Mouse (Mus musculus) T-helper 1 cell (primary cell): ENCODE results near the gene Scd1.

Experiments used
- in situ Hi-C: fragments of 300-600 bp; cut with MboI, MseI; formaldehyde crosslinking; loops from one replicate; pipeline ENCODE4 v1.15.1; 2025; ENCODE audit warnings: high pct_unique_total_duplicates

Gene Scd1

DNA sequence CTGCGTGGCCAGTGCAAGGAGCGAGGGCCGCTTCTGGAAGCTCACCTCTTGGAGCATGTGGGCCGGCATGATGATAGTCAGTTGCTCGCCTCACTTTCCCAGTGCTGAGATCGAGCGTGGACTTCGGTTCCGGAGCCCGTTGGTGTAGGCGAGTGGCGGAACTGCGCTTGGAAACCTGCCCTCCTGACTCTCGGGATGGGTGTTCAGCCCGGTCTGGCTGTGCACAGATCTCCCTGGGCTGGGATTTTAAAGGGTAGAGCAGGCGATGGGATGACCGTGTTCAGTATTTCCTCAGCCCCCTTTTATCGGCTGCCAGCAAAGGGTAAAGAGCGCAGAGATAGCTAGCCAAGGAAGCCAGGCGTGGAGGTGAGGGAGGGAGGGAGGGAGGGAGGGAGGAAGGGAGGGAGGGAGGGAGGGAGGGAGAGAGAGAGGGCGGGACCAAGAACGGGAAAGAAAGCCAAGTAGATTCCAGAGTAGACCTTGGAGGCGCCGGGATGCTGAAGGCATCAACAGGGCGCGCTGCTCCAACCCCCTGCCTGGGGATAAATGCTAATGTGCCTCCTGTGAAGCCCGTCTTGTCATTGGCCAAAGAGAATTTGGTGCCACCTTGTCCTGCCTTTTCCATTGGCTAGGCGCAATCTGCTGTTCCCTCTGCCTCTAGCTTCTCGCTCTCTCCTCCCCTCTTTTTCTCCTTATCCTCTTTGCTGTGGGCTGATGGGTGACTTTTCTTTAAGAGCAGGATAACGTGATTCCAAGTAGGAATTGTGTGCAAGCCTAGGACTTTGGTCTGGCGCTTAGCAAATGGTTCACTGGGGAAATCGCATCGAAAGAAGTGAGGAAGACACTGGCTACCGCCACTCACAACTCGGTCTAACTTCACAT is at the start of gene Scd1:
Gene Scd1, minus strand, starts transcription at position 539 of the 882 bp plus-strand sequence.
- in situ Hi-C loops, result no loop called here

- in situ Hi-C loops, result no loop called here
Observed at GRCm38 (mm10) chr19:44455356-44455755, 47.7 kb upstream of the Scd1 start.

- in situ Hi-C loops, result loop anchor here (5.0 kb wide), 1 partner anchor 1022 kb away; no protein-coding TSS in a partner anchor
Observed at GRCm38 (mm10) chr19:44454862-44455261, 47.2 kb upstream of the Scd1 start.

- in situ Hi-C loops, result no loop called here
Observed at GRCm38 (mm10) chr19:44447927-44448326, 40.2 kb upstream of the Scd1 start.

GRCm38 (mm10) chr19:44445755-44446154 is 38.1 kb upstream of the Scd1 start:
- in situ Hi-C loops, result no loop called here

GRCm38 (mm10) chr19:44439302-44439701 is 31.6 kb upstream of the Scd1 start:
- in situ Hi-C loops, result no loop called here

- in situ Hi-C loops, result no loop called here
Observed at GRCm38 (mm10) chr19:44437975-44438374, 30.3 kb upstream of the Scd1 start.

- in situ Hi-C loops, result no loop called here
Observed at GRCm38 (mm10) chr19:44432084-44432483, 24.4 kb upstream of the Scd1 start.

GRCm38 (mm10) chr19:44427721-44428120 is 20.0 kb upstream of the Scd1 start:
- in situ Hi-C loops, result no loop called here

- in situ Hi-C loops, result no loop called here
Observed at GRCm38 (mm10) chr19:44422051-44422631, 14.5 kb upstream of the Scd1 start.

GRCm38 (mm10) chr19:44419530-44419929 is 11.9 kb upstream of the Scd1 start:
- in situ Hi-C loops, result loop anchor here (5.0 kb wide), 1 partner anchor 47 kb away; no protein-coding TSS in a partner anchor

DNA sequence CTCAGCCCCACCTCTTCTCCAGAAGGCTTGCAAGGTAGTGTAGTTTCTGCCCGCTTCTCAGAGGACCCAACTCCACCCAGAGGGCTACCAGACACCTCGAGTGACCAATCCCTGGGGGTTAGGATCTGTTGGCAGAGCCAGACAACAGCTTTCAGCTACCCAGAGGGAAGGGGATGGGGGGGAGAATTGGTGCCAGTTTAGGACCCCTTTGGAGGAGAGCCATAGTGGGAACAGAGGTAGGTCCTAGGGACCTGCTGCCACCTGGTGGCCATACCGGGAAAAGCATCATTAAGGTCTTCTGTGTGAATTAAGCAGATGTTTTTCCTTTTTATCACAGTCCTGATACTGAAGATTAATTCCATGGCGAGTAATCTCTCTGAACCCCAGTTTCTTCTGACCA is 11.3 kb upstream of the Scd1 start:
- in situ Hi-C loops, result loop anchor here (5.0 kb wide), 1 partner anchor 47 kb away; no protein-coding TSS in a partner anchor

GRCm38 (mm10) chr19:44418544-44418943 is 10.9 kb upstream of the Scd1 start:
- in situ Hi-C loops, result loop anchor here (5.0 kb wide), 1 partner anchor 46 kb away; no protein-coding TSS in a partner anchor

- in situ Hi-C loops, result loop anchor here (5.0 kb wide), 1 partner anchor 46 kb away; no protein-coding TSS in a partner anchor
Observed at GRCm38 (mm10) chr19:44418061-44418460, 10.4 kb upstream of the Scd1 start.

GRCm38 (mm10) chr19:44417448-44417847 is 9.8 kb upstream of the Scd1 start:
- in situ Hi-C loops, result loop anchor here (5.0 kb wide), 1 partner anchor 45 kb away; no protein-coding TSS in a partner anchor

GRCm38 (mm10) chr19:44416240-44416639 is 8.6 kb upstream of the Scd1 start:
- in situ Hi-C loops, result loop anchor here (5.0 kb wide), 1 partner anchor 44 kb away; no protein-coding TSS in a partner anchor

GRCm38 (mm10) chr19:44415464-44415863 is 7.8 kb upstream of the Scd1 start:
- in situ Hi-C loops, result loop anchor here (5.0 kb wide), 1 partner anchor 43 kb away; no protein-coding TSS in a partner anchor

DNA sequence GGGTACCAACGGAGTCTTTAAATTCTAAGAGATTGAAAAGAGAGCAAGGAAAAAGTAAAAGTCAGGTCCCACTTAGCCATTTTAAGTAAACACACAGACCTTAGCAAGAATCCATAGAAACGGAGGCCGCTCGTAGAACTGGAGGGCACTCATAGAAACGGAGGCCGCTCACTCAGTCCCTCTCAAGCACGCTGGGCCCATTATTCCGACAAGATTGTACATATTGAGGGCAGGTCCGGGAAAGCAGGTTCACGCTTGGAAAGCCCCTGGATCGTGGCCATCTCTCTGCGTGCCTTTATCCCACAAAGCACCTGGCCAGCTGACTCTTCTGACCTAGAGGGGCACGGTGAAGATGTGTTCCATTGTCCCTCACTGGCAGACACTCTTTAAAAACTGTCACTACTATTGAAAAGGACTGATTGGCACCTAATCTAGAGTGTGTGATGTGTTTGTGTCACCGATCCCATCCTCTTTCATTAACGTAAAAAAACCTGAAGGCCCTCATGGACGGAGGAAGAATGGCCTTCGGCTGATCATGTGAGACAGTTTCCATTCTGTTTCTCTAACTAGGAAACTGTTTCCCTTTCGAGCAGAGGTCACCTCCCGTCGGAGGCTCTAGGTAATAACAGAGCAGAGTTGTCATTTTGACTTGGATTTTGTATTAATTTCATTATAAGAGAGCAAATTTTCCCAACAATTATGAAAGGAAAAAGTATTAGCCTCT is 2.8 kb upstream of the Scd1 start:
- in situ Hi-C loops, result no loop called here

- in situ Hi-C loops, result no loop called here
Observed at GRCm38 (mm10) chr19:44408595-44408994, 916 bp upstream of the Scd1 start.

DNA sequence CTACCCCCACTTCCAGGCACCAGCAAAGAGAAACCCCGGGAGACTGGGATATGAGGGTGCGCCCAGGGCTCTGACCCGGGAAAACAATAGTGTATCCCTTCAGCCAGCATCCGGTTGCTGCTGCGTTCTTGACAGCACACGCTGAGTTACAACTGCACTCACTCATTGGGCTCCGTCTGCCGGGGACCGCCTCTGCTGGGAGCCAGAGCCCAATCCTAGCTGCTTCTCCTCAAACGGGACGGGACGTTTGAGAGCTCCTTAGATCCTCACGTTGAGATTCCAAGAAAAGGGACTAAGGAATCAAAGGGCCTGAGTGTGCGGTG is 505 bp upstream of the Scd1 start:
- in situ Hi-C loops, result no loop called here

- in situ Hi-C loops, result no loop called here
Observed at GRCm38 (mm10) chr19:44403546-44403945, 4.1 kb downstream of the Scd1 start.
